Comparison of ENCODE assay signal across 32 mouse cellular contexts in the genomic region with DNA sequence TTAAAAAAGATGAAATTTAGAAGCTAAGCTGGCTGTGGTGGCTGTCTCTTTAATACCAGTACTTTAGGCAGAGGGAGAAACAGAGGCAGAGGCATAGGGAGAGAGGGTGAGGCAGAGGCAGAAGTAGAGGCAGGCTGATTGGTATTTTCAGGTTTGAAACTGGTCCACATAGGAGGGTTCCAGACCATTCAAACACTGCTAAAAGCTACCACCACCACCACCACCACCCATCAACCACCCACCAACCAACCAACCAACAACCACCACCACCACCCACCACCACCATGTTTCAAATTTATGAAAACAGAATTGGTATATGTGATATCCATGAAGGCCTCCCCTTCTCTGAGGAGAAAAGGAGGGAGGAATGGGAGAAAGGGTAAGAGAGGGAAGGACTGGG. TPM values are rescaled to one million over a fixed set of nuclear protein-coding genes. Genes with fewer than 3 reads are reported as not detected.
A peak's percentile ranks its signal among the peaks of the same experiment; 100 is the strongest.
DNase-seq lines count a peak whose midpoint lies in the region; ATAC-seq and TF ChIP-seq lines count a peak whose summit lies in the region.
"Had no signal": no experiment of that assay in that cellular context is flagged by ENCODE, and none has a peak within 500 bp of the region (broad histone marks: within the 10 kb centered on the region; RNA-seq: fewer than 3 reads in every experiment).

No protein-coding gene starts in this region.

- ATAC-seq in hindbrain, embryonic 15.5 days (ENCODE audit: low FRiP score, low read depth) = no peak
- no peak for ATAC-seq in hindbrain, postnatal 0 days

- no peak overlapping the region for H3K27ac ChIP-seq in heart, embryonic 10.5 days
- no peak overlapping the region for H3K27ac ChIP-seq in hindbrain, embryonic 15.5 days (replicated peaks)
- no peak overlapping the region for H3K27ac ChIP-seq in hindbrain, postnatal 0 days
- peak overlapping the region; percentile 99 for H3K27ac ChIP-seq in testis, adult 2 months (ENCODE audit: control insufficient read depth, insufficient read depth, low read depth, low read length)
- H3K27ac ChIP-seq: kidney, embryonic 15.5 days; limb, embryonic 12.5 days; liver, embryonic 15.5 days had no signal

- H3K4me2 ChIP-seq in hindbrain, embryonic 15.5 days = peak overlapping the region; percentile 86
- H3K4me2 ChIP-seq in hindbrain, postnatal 0 days (ENCODE audit: low read depth, low read length) = no peak overlapping the region

- DNase-seq in heart, embryonic 10.5 days (ENCODE audit: low spot score) = peak; percentile 65
- DNase-seq in heart, adult 18-20 months = no peak
- DNase-seq in hindbrain, postnatal 0 days (ENCODE audit: low spot score) = no peak
- no peak for DNase-seq in testis, postnatal 10 days (ENCODE audit: low spot score)
- no peak for DNase-seq in adrenal gland, adult (ENCODE audit: inconsistent age in 2 of 2, low spot score in 1 of 2)
- DNase-seq: adrenal gland, adult 2 months; B cell, adult 2 months; gastrocnemius, postnatal 10 days; heart, postnatal 4 days; kidney, adult 18-20 months; kidney, postnatal 25 days; lung, postnatal 14 days had no signal

- no peaks in the 10 kb centered on the region for H3K36me3 ChIP-seq in heart, embryonic 10.5 days
- no peaks in the 10 kb centered on the region for H3K36me3 ChIP-seq in hindbrain, embryonic 15.5 days
- no peaks in the 10 kb centered on the region for H3K36me3 ChIP-seq in hindbrain, postnatal 0 days (ENCODE audit: insufficient read depth, low read length)
- H3K36me3 ChIP-seq in testis, adult 2 months (ENCODE audit: control insufficient read depth, insufficient read depth, low read length) = no peaks in the 10 kb centered on the region; the same call in 1 of the 2 replicates
- H3K36me3 ChIP-seq: embryonic facial prominence, embryonic 13.5 days; kidney, embryonic 15.5 days; limb, embryonic 12.5 days; liver, embryonic 15.5 days; neural tube, embryonic 12.5 days had no signal

- H3K4me3 ChIP-seq in heart, embryonic 10.5 days = no peak overlapping the region
- H3K4me3 ChIP-seq in hindbrain, embryonic 15.5 days = no peak overlapping the region
- no peak overlapping the region for H3K4me3 ChIP-seq in hindbrain, postnatal 0 days (ENCODE audit: low read length)
- peak overlapping the region; percentile 64 for H3K4me3 ChIP-seq in testis, adult 2 months (ENCODE audit: control insufficient read depth, low read depth, low read length)

- no peak for TF ChIP-seq POLR2A in testis, adult 2 months (IDR thresholded peaks at IDR 0.05; ENCODE audit: control insufficient read depth, low read depth, low read length)

- H3K9ac ChIP-seq in hindbrain, embryonic 15.5 days = no peak overlapping the region
- H3K9ac ChIP-seq in hindbrain, postnatal 0 days (replicated peaks; ENCODE audit: low read length) = no peak overlapping the region
- H3K9ac ChIP-seq: liver, embryonic 15.5 days had no signal

- H3K4me1 ChIP-seq in heart, embryonic 10.5 days = peaks cover 18% of the 10 kb centered on the region; the same call in 1 of the 2 replicates
- peaks cover 21% of the 10 kb centered on the region for H3K4me1 ChIP-seq in hindbrain, embryonic 15.5 days (replicated peaks)
- H3K4me1 ChIP-seq in hindbrain, postnatal 0 days (ENCODE audit: insufficient read depth, low read length) = 0 out of 2 replicates have a peak, but pooled peaks cover 7% of the 10 kb centered on the region
- H3K4me1 ChIP-seq in testis, adult 2 months (ENCODE audit: control insufficient read depth, insufficient read depth, low read length) = peaks cover 11% of the 10 kb centered on the region

- H3K27me3 ChIP-seq in heart, embryonic 10.5 days (ENCODE audit: insufficient read depth, poor library complexity, severe bottlenecking) = peaks cover 50% of the 10 kb centered on the region
- peaks cover 33% of the 10 kb centered on the region for H3K27me3 ChIP-seq in hindbrain, embryonic 15.5 days
- no peaks in the 10 kb centered on the region for H3K27me3 ChIP-seq in hindbrain, postnatal 0 days (ENCODE audit: insufficient read depth, low read length)
- no peaks in the 10 kb centered on the region for H3K27me3 ChIP-seq in testis, adult 2 months (ENCODE audit: control insufficient read depth, insufficient read depth, low read length)

- H3K9me3 ChIP-seq in heart, embryonic 10.5 days = no peaks in the 10 kb centered on the region
- no peaks in the 10 kb centered on the region for H3K9me3 ChIP-seq in hindbrain, embryonic 15.5 days
- no peaks in the 10 kb centered on the region for H3K9me3 ChIP-seq in hindbrain, postnatal 0 days (ENCODE audit: low read length)
- H3K9me3 ChIP-seq: embryonic facial prominence, embryonic 13.5 days; kidney, embryonic 15.5 days; limb, embryonic 12.5 days; liver, embryonic 15.5 days; neural tube, embryonic 12.5 days had no signal

- TF ChIP-seq CTCF in hindbrain, postnatal 0 days (IDR thresholded peaks at IDR 0.05; ENCODE audit: low read depth) = no peak
- no peak for TF ChIP-seq CTCF in testis, adult 2 months (IDR thresholded peaks at IDR 0.05; ENCODE audit: control insufficient read depth, insufficient read depth, insufficient replicate concordance, low read depth, low read length)

RNA-seq across cellular contexts. Expression of a gene that starts 2.1 kb away (rescaled TPM):
- polyA plus RNA-seq in heart, embryonic 10.5 days (2016; fragmentation: Nextera tagmentation; extraction: Ambion mirVana) = not detected in 2 replicates
- total RNA-seq in heart, adult 18-20 months (2021) = not detected
- polyA plus RNA-seq in hindbrain, embryonic 15.5 days (2015; fragmentation: Nextera tagmentation; extraction: Ambion mirVana) = 0.24 and 0.52 TPM in 2 replicates
- total RNA-seq in hindbrain, postnatal 0 days (2014; rRNA removed) = 2.4 and 3.1 TPM in 2 replicates
- 0.34 and 0.60 TPM in 2 replicates for polyA plus RNA-seq in hindbrain, postnatal 0 days (2015; fragmentation: Nextera tagmentation; extraction: Ambion mirVana)
- polyA plus RNA-seq in testis, adult 2 months (2012; rRNA removed) = 7.5 and 15.4 TPM in 2 replicates
- total RNA-seq: adrenal gland, adult 2 months; adrenal gland, postnatal 36 days; common myeloid progenitor, adult 5-6 weeks; gastrocnemius, postnatal 10 days; heart, postnatal 4 days; layer of hippocampus, adult 18-20 months; left cerebral cortex, adult 18-20 months; left cerebral cortex, postnatal 25 days; liver, adult 2 months had no signal
- polyA plus RNA-seq: adrenal gland, adult 2 months; gonadal fat pad, adult 2 months; heart, postnatal 0 days; intestine, embryonic 14.5 days; kidney, embryonic 15.5 days; limb, embryonic 12.5 days; liver, adult 2 months; liver, embryonic 15.5 days; lung, embryonic 14.5 days; neural tube, embryonic 12.5 days; small intestine, adult 2 months; stomach, embryonic 14.5 days had no signal

RNA-seq across cellular contexts. Expression of a gene that starts 13.4 kb away (rescaled TPM):
- polyA plus RNA-seq in heart, embryonic 10.5 days (2016; fragmentation: Nextera tagmentation; extraction: Ambion mirVana) = 124 and 134 TPM in 2 replicates
- total RNA-seq in heart, adult 18-20 months (2021) = 10 to 100 TPM; 31.2 to 42.3 TPM
- polyA plus RNA-seq in hindbrain, embryonic 15.5 days (2015; fragmentation: Nextera tagmentation; extraction: Ambion mirVana) = 59.0 and 62.9 TPM in 2 replicates
- 10.2 and 19.7 TPM in 2 replicates for total RNA-seq in hindbrain, postnatal 0 days (2014; rRNA removed)
- polyA plus RNA-seq in hindbrain, postnatal 0 days (2015; fragmentation: Nextera tagmentation; extraction: Ambion mirVana) = 60.4 and 67.0 TPM in 2 replicates
- 0.69 and 0.87 TPM in 2 replicates for polyA plus RNA-seq in testis, adult 2 months (2012; rRNA removed)

RNA-seq across cellular contexts. Expression of a gene that starts 39.2 kb away (rescaled TPM):
- 0.13 TPM in 1 of 2 replicates, not detected in the other for polyA plus RNA-seq in heart, embryonic 10.5 days (2016; fragmentation: Nextera tagmentation; extraction: Ambion mirVana)
- not detected for total RNA-seq in heart, adult 18-20 months (2021)
- polyA plus RNA-seq in hindbrain, embryonic 15.5 days (2015; fragmentation: Nextera tagmentation; extraction: Ambion mirVana) = 0.45 and 1.3 TPM in 2 replicates
- total RNA-seq in hindbrain, postnatal 0 days (2014; rRNA removed) = 0.73 and 2.4 TPM in 2 replicates
- polyA plus RNA-seq in hindbrain, postnatal 0 days (2015; fragmentation: Nextera tagmentation; extraction: Ambion mirVana) = 0.88 and 0.95 TPM in 2 replicates
- 0.12 TPM in 1 of 2 replicates, not detected in the other for polyA plus RNA-seq in testis, adult 2 months (2012; rRNA removed)
- total RNA-seq: adrenal gland, adult 2 months; adrenal gland, postnatal 36 days; common myeloid progenitor, adult 5-6 weeks; gastrocnemius, postnatal 10 days; heart, postnatal 4 days; liver, adult 2 months had no signal
- polyA plus RNA-seq: adrenal gland, adult 2 months; heart, embryonic 11.5 days; heart, postnatal 0 days; intestine, embryonic 14.5 days; kidney, embryonic 15.5 days; limb, embryonic 12.5 days; liver, adult 2 months; liver, embryonic 15.5 days; small intestine, adult 2 months had no signal

RNA-seq across cellular contexts. Expression of a gene that starts 45.2 kb away (rescaled TPM):
- 0.10 TPM in 1 of 2 replicates, not detected in the other for polyA plus RNA-seq in heart, embryonic 10.5 days (2016; fragmentation: Nextera tagmentation; extraction: Ambion mirVana)
- total RNA-seq in heart, adult 18-20 months (2021) = under 1 TPM in 1 of 2 experiments, not detected in 1; 0.21 TPM
- polyA plus RNA-seq in hindbrain, embryonic 15.5 days (2015; fragmentation: Nextera tagmentation; extraction: Ambion mirVana) = 0.67 and 1.4 TPM in 2 replicates
- total RNA-seq in hindbrain, postnatal 0 days (2014; rRNA removed) = 1.3 and 2.7 TPM in 2 replicates
- polyA plus RNA-seq in hindbrain, postnatal 0 days (2015; fragmentation: Nextera tagmentation; extraction: Ambion mirVana) = 1.7 and 1.9 TPM in 2 replicates
- polyA plus RNA-seq in testis, adult 2 months (2012; rRNA removed) = 6.2 and 7.8 TPM in 2 replicates
- total RNA-seq: common myeloid progenitor, adult 5-6 weeks had no signal

Comparison
In these comparisons a context has a peak if more than half of its experiments do, and no peak if none do; other contexts are left out.
1. RNA of a gene that starts 13.4 kb away (polyA plus RNA-seq): 124 to 134 TPM in heart, embryonic 10.5 days, 60.4 to 67.0 TPM in hindbrain, postnatal 0 days and 59.0 to 62.9 TPM in hindbrain, embryonic 15.5 days; 0.69 to 0.87 TPM in testis, adult 2 months; every median in the first group is over 10 times any median in the second.